Mouse (Mus musculus): Measurements from ENCODE around the gene Uap1l1. TPM values are rescaled to one million over a fixed set of nuclear protein-coding genes. Genes with fewer than 3 reads are reported as not detected.
"Not testable (repeated sequence)": the region's sequence is repeated elsewhere in the genome, so short reads cannot be mapped to it uniquely, and the experiment has no call there.

Gene Uap1l1
- total RNA-seq (2014; fragmentation: Nextera tagmentation) (51.2 and 53.9 TPM in 2 replicates), total RNA-seq (2017) (56.4 and 118 TPM in 2 replicates), polyA plus RNA-seq (2012) (21.0 and 22.8 TPM in 2 replicates)

DNA sequence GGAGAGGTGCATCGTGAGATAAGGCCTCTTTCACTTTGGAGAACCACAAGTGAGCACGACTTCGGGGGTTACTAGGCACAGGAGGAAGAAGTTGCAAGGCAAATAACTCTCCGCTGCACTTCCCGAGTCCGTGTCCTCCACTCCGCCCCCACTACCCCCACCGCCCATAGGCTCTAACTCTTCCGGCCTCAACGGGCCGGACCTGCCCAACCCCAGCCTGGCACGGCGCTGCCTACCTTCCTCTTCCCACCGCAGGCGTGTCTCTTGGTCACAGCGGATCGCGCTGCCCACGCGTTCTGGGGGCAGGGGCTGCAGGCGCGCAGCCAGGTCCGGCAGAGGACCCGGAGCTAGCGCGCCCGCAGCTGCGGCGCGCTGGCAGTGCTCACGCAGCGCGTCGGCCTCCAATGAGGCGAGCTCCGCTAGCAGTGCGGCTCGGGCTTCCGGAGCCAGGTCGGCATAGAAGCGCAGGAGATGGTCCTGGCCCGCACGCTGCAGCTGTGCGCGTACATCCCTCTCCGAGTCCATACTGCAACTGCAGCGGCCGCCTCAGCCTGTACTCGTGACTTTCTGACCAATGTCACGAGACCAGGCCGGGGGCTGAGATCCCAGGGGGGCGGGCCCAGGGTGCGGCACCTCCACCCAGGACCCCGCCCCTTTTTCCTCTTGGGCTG is at the start of gene Uap1l1:
Gene Uap1l1 (minus strand): TSS at position 592 of the 671 bp plus-strand sequence.
- Histone ChIP-seq H3K9me3 (replicated peaks) (no peaks in the 10 kb centered on the region), H3K4me1 (ENCODE audit: insufficient read depth, low read depth, low read length) (peaks cover 59% of the 10 kb centered on the region), H3K36me3 (replicated peaks) (peaks cover 47% of the 10 kb centered on the region), H3K27me3 (ENCODE audit: insufficient read depth, low read length) (no peaks in the 10 kb centered on the region), H3K4me3 (ENCODE audit: low read depth, low read length) (peak within 1 kb of the TSS; percentile 91)
- TF ChIP-seq TAL1 (conservative IDR thresholded peaks at IDR 0.05; ENCODE audit: low read depth, low read length) (no peak), CTCF (IDR thresholded peaks at IDR 0.05; ENCODE audit: low read depth, low read length) (no peak), POLR2AphosphoS5 (IDR thresholded peaks at IDR 0.05; ENCODE audit: insufficient replicate concordance, low read depth, low read length) (no peak), GATA1 (IDR thresholded peaks at IDR 0.05; ENCODE audit: borderline replicate concordance, low read length) (no peak), GATA2 (IDR thresholded peaks at IDR 0.05; ENCODE audit: borderline replicate concordance, low read depth, low read length) (no peak)
- ATAC-seq (ENCODE audit: extremely low read depth, insufficient number of reproducible peaks, low FRiP score, poor library complexity, severe bottlenecking): peak; percentile 62
- DNase-seq (ENCODE audit: low spot score): peak; percentile 96

DNA sequence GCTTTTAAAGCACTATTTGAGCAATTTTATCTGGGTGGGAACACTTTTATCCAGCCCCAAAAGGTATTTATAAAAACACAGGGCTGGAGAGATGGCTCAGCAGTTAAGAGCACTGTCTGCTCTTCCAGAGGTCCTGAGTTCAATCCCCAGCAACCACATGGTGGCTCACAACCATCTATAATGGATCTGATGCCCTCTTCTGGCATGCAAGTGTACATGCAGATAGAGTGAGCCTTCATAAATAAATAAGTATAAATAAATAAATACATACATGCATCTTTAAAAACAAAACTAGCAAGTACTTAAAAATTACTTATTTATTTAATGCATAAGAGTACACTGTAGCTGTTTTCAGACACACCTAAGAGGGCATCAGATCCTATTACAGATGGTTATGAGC is 48.0 kb upstream of the Uap1l1 start:
- not testable (repeated sequence) for H3K4me1 ChIP-seq (ENCODE audit: insufficient read depth, low read depth, low read length); ATAC-seq (ENCODE audit: extremely low read depth, insufficient number of reproducible peaks, low FRiP score, poor library complexity, severe bottlenecking); DNase-seq (ENCODE audit: low spot score); H3K9me3 ChIP-seq (replicated peaks); H3K4me3 ChIP-seq (ENCODE audit: low read depth, low read length); H3K36me3 ChIP-seq (replicated peaks)
- H3K27me3 ChIP-seq (ENCODE audit: insufficient read depth, low read length): peaks cover 24% of the 10 kb centered on the region

DNA sequence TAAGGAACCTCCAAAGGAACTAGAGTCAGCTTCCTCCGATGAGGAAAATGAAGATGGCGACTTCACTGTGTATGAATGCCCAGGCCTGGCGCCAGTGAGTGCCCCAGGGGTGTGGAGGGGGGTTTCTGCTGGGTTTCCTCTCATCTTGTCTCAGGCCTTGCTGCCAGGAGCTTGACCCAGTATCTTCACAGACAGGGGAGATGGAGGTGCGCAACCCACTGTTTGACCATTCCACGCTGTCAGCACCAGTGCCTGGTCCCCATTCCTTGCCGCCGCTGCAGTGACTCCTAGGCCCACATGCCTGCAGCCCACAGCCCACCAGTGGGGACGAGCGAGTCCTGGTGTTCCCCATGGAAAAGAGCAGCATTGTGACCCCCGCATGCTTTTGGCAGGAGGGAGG is 43.4 kb upstream of the Uap1l1 start:
- no peaks in the 10 kb centered on the region for H3K36me3 ChIP-seq (replicated peaks)
- no peak overlapping the region for H3K4me3 ChIP-seq (ENCODE audit: low read depth, low read length)
- no peaks in the 10 kb centered on the region; the same call in 1 of the 2 replicates for H3K4me1 ChIP-seq (ENCODE audit: insufficient read depth, low read depth, low read length)
- no peak for TF ChIP-seq POLR2AphosphoS5 (IDR thresholded peaks at IDR 0.05; ENCODE audit: insufficient replicate concordance, low read depth, low read length)
- no peak for TF ChIP-seq CTCF (IDR thresholded peaks at IDR 0.05; ENCODE audit: low read depth, low read length)
- TF ChIP-seq TAL1 (conservative IDR thresholded peaks at IDR 0.05; ENCODE audit: low read depth, low read length): no peak
- TF ChIP-seq GATA1 (IDR thresholded peaks at IDR 0.05; ENCODE audit: borderline replicate concordance, low read length): no peak
- no peaks in the 10 kb centered on the region for H3K9me3 ChIP-seq (replicated peaks)
- H3K27me3 ChIP-seq (ENCODE audit: insufficient read depth, low read length): peaks cover 51% of the 10 kb centered on the region
- ATAC-seq (ENCODE audit: extremely low read depth, insufficient number of reproducible peaks, low FRiP score, poor library complexity, severe bottlenecking) (no peak), DNase-seq (ENCODE audit: low spot score) (no peak)

DNA sequence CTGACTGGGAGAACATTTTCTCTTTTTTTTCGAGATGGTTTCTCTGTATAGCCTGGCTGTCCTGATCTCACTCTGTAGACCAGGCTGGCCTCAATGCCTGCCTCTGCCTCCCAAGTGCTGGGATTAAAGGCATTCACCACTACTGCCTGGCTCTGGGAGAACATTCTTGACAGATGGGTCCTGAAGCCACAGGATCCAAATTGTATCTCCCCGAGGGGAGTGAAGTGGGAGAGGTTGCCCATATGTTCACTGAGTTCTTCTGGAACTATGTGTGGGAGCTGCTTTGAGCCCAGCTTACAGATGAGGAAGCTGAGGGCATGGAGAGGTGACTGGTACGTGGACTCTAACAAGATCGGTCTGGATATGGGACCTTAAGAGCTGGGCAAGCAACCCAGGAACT is 38.5 kb upstream of the Uap1l1 start:
- ATAC-seq (ENCODE audit: extremely low read depth, insufficient number of reproducible peaks, low FRiP score, poor library complexity, severe bottlenecking) (no peak), DNase-seq (ENCODE audit: low spot score) (no peak)
- Histone ChIP-seq H3K36me3 (replicated peaks) (no peaks in the 10 kb centered on the region), H3K4me1 (ENCODE audit: insufficient read depth, low read depth, low read length) (peaks cover 6% of the 10 kb centered on the region), H3K27me3 (ENCODE audit: insufficient read depth, low read length) (peaks cover 71% of the 10 kb centered on the region), H3K4me3 (ENCODE audit: low read depth, low read length) (no peak overlapping the region), H3K9me3 (replicated peaks) (no peaks in the 10 kb centered on the region)
- TF ChIP-seq TAL1 (conservative IDR thresholded peaks at IDR 0.05; ENCODE audit: low read depth, low read length) (no peak), POLR2AphosphoS5 (IDR thresholded peaks at IDR 0.05; ENCODE audit: insufficient replicate concordance, low read depth, low read length) (no peak), CTCF (IDR thresholded peaks at IDR 0.05; ENCODE audit: low read depth, low read length) (no peak), GATA2 (IDR thresholded peaks at IDR 0.05; ENCODE audit: borderline replicate concordance, low read depth, low read length) (no peak), GATA1 (IDR thresholded peaks at IDR 0.05; ENCODE audit: borderline replicate concordance, low read length) (no peak)

DNA sequence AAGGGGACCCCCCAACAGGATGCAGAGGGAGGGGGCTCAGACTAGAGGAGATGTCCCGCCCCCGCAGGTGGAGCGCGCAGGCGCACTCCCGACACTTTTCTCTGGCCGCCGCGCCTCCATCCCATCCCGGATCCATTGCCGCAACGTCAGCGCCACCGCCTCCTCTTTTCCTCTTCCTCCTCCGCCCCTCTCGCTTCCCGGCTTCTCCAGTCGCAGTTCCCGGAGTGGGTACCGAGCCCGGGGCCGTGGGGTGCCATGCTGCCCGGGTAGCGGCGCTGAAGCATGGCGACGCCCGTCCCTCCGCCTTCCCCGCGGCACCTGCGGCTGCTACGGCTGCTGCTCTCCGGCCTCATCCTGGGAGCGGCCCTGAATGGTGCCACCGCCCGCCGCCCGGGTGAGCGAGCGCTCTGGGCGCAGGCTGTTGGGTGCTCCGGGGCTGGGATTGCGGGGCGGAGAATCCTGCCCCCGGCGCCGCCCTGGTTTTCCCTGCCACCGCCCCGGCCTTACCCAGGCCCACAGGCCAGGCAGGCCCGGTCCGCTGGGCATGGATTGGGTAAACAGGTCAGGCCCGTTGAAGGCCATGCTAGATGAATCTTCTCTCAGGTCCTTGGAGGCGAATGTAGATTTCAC is 37.6 kb upstream of the Uap1l1 start:
- no peak overlapping the region for H3K4me3 ChIP-seq (ENCODE audit: low read depth, low read length)
- DNase-seq (ENCODE audit: low spot score) (no peak), ATAC-seq (ENCODE audit: extremely low read depth, insufficient number of reproducible peaks, low FRiP score, poor library complexity, severe bottlenecking) (no peak)
- no peak for TF ChIP-seq TAL1 (conservative IDR thresholded peaks at IDR 0.05; ENCODE audit: low read depth, low read length)
- no peak for TF ChIP-seq GATA2 (IDR thresholded peaks at IDR 0.05; ENCODE audit: borderline replicate concordance, low read depth, low read length)
- TF ChIP-seq GATA1 (IDR thresholded peaks at IDR 0.05; ENCODE audit: borderline replicate concordance, low read length): no peak
- TF ChIP-seq CTCF (IDR thresholded peaks at IDR 0.05; ENCODE audit: low read depth, low read length): no peak
- TF ChIP-seq POLR2AphosphoS5 (IDR thresholded peaks at IDR 0.05; ENCODE audit: insufficient replicate concordance, low read depth, low read length): no peak
- H3K9me3 ChIP-seq (replicated peaks): no peaks in the 10 kb centered on the region
- peaks cover 73% of the 10 kb centered on the region for H3K27me3 ChIP-seq (ENCODE audit: insufficient read depth, low read length)
- no peaks in the 10 kb centered on the region for H3K36me3 ChIP-seq (replicated peaks)
- H3K4me1 ChIP-seq (ENCODE audit: insufficient read depth, low read depth, low read length): peaks cover 6% of the 10 kb centered on the region

DNA sequence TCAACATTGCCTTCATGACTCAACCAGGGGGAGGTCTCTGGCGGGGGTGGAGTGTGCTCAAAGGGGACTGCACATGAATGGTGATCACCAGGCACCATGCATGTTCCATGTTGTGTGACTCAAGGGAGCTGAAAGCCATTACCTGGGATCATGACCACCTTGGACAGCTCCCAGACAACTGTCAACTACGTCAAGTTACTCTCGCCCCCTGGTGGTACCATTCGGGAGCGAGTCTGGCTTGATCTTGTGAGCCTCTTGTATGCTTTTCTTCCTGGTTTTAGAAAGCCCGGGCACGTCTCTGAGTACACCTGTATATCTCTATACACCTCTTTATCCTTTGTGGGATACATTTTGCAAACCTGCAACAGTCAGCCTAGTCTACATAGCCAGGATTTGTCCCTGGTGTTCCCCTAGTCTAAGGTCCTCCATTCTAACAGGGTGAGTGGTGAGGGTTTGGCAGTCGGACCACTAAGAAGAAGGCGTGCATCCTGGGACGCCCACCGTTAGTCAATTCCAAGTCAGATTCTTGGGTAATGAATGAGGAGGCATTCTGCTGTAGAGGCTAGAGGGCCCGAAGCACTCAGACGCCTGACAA is 37.0 kb upstream of the Uap1l1 start:
- Histone ChIP-seq H3K9me3 (replicated peaks) (no peaks in the 10 kb centered on the region), H3K4me3 (ENCODE audit: low read depth, low read length) (no peak overlapping the region), H3K36me3 (replicated peaks) (no peaks in the 10 kb centered on the region), H3K27me3 (ENCODE audit: insufficient read depth, low read length) (peaks cover 74% of the 10 kb centered on the region), H3K4me1 (ENCODE audit: insufficient read depth, low read depth, low read length) (peaks cover 6% of the 10 kb centered on the region)
- DNase-seq (ENCODE audit: low spot score) (peak; percentile 61), ATAC-seq (ENCODE audit: extremely low read depth, insufficient number of reproducible peaks, low FRiP score, poor library complexity, severe bottlenecking) (no peak)
- no peak for TF ChIP-seq TAL1 (conservative IDR thresholded peaks at IDR 0.05; ENCODE audit: low read depth, low read length)
- peak; percentile 77 for TF ChIP-seq CTCF (IDR thresholded peaks at IDR 0.05; ENCODE audit: low read depth, low read length)

All from G1E (cell line).